Mouse (Mus musculus) heart, postnatal 0 days (tissue): ENCODE results near the gene Med20. TPM values are rescaled to one million over a fixed set of nuclear protein-coding genes. Genes with fewer than 3 reads are reported as not detected.
"Not testable (repeated sequence)": the region's sequence is repeated elsewhere in the genome, so short reads cannot be mapped to it uniquely, and the experiment has no call there.

Experiments used
- ATAC-seq: fragments of 200-750 bp; cut with Nextera tagmentation; 2 replicates; pipeline ENCODE4 v1.8.0; 2017; ENCODE audit warnings: low read depth, moderate number of reproducible peaks, moderate library complexity; ENCODE audit not compliant: insufficient read depth
- DNase-seq: peaks from one replicate; pipeline ENCODE4 v3.0.0-alpha.2; 2016; ENCODE audit warnings: low spot score
- H3K27ac ChIP-seq: fragments of 300-500 bp; sonication (generic); 2 replicates; pipeline ENCODE4 v1.5.1; 2014; ENCODE audit warnings: low read depth, mild to moderate bottlenecking
- H3K27me3 ChIP-seq: fragments of 300-500 bp; sonication (generic); 2 replicates; pipeline ENCODE4 v1.6.1; 2014; ENCODE audit warnings: low read length, mixed read lengths; ENCODE audit not compliant: control insufficient read depth, insufficient read depth
- H3K36me3 ChIP-seq: fragments of 300-500 bp; sonication (generic); replicated peaks from 2 replicates; pipeline ENCODE4 v1.6.1; 2014; ENCODE audit warnings: low read length, mixed read lengths; ENCODE audit not compliant: control insufficient read depth, insufficient read depth
- H3K4me1 ChIP-seq: fragments of 300-500 bp; sonication (generic); 2 replicates; pipeline ENCODE4 v1.6.1; 2014; ENCODE audit warnings: antibody characterized with exemption; ENCODE audit not compliant: control insufficient read depth, insufficient read depth
- H3K4me2 ChIP-seq: fragments of 300-500 bp; sonication (generic); 2 replicates; pipeline ENCODE4 v1.6.1; 2014; ENCODE audit warnings: low read depth, mild to moderate bottlenecking, low read length, moderate library complexity
- H3K4me3 ChIP-seq: fragments of 300-500 bp; sonication (generic); 2 replicates; pipeline ENCODE4 v1.5.1; 2014; ENCODE audit warnings: low read depth, low read length
- H3K9ac ChIP-seq: fragments of 300-500 bp; sonication (generic); replicated peaks from 2 replicates; pipeline ENCODE4 v1.6.1; 2014; ENCODE audit warnings: low read depth, low read length, mixed read lengths
- H3K9me3 ChIP-seq: fragments of 300-500 bp; sonication (generic); replicated peaks from 2 replicates; pipeline ENCODE4 v1.6.1; 2016; ENCODE audit warnings: low read length; ENCODE audit not compliant: control insufficient read depth
- CTCF ChIP-seq: IDR thresholded peaks from 2 replicates; pipeline ENCODE4 v1.5.1; 2016; ENCODE audit warnings: antibody characterized with exemption, control low read depth, low read depth
- EP300 ChIP-seq: IDR thresholded peaks from 2 replicates; pipeline ENCODE4 v1.6.1; 2016; ENCODE audit warnings: antibody characterized with exemption, low read depth
- WGBS: fragments of 180-500 bp; shearing (Covaris S2); extraction: QIAGEN DNeasy Blood & Tissue Kit; methylation state at CpG from one replicate; pipeline ENCODE4 v1.1.7; 2014; 5-methylcytosine and 5-hydroxymethylcytosine counted together
- polyA plus RNA-seq: library from polyadenylated mRNA; unstranded; fragments of >200 nt; fragmentation: Nextera tagmentation; extraction: Ambion mirVana; gene quantifications from 2 replicates; pipeline ENCODE4 v1.2.1, GENCODE M21; 2015
- total RNA-seq: library from RNA; depleted of rRNA; stranded (reverse); fragments of >200 nt; gene quantifications from 2 replicates; pipeline ENCODE4 v1.2.3, GENCODE M21; 2014; ENCODE audit warnings: low replicate concordance

Gene Med20
- total and polyA plus RNA-seq, 2 experiments from 2014 or later: 21.8 to 26.5 TPM

DNA sequence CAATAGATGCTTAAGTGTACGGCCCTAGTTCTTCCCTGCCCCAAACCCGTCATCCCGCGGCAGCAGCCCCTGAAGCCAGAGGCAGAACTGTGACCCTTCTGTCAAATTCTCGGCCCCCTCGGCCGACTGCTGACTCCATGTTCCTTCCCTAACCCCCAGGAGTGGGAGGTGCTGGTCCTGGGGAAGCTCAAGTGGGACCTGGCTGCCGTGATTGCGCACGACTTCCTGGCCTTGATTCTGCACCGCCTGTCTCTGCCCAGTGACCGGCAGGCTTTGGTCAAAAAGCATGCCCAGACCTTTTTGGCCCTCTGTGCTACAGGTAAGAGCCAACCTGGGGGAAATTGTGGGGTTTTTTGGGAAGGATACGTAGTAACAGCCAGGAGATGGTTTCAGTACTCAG lies 14.1 kb upstream of the Med20 start:
- TF ChIP-seq EP300 (no peak), CTCF (no peak)
- Histone ChIP-seq H3K9ac (peak overlapping the region; percentile 85; the same call in 1 of the 2 replicates), H3K27ac (peak overlapping the region; percentile 94), H3K27me3 (no peaks in the 10 kb centered on the region), H3K9me3 (no peaks in the 10 kb centered on the region), H3K4me1 (peaks cover 33% of the 10 kb centered on the region), H3K36me3 (peaks cover 48% of the 10 kb centered on the region), H3K4me3 (peak overlapping the region; percentile 72; the same call in 1 of the 2 replicates), H3K4me2 (peak overlapping the region; percentile 92)
- ATAC-seq (no peak), DNase-seq (no peak)
- WGBS: 35% methylated on average over 13 of the region's 13 CpGs

- TF ChIP-seq EP300 (peak; percentile 40; the same call in 1 of the 2 replicates), CTCF (peak; percentile 68)
Observed at GRCm38 (mm10) chr17:47597838-47598579, 13.4 kb upstream of the Med20 start.

DNA sequence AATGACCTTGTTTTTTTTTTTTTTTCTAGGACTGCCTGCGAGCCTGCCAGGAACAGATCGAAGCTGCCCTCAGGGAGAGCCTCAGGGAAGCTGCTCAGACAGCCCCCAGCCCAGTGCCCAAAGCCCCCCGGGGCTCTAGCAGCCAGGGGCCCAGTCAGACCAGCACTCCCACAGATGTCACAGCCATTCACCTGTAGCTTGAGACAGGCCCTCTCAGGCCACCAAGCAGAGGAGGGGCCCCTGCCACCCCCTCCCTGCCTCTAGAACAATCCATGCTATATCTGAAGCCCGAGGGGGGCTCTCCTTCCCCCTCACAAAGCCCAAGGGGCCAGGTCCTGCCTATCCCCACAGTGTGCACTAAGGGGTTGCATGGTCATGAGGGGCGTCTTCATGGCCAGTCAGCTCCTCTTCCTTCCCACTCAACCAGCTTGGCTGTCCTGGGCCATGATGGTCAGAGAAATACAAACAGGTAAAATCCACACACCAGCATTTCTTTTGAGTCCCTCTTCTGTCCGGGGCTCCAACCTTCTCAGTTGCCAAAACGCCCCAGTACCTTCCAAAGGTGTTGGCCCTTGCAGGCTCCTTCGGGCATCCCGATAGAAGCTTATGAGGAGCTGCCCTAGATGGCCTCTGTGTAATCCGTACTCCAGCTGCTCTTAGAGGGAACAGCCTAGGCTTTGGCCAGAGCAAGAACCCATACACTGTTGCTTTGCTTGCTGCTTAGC lies 12.6 kb upstream of the Med20 start:
- not testable (repeated sequence) for H3K9me3 ChIP-seq, H3K4me2 ChIP-seq, H3K27me3 ChIP-seq, H3K4me3 ChIP-seq, ATAC-seq, DNase-seq, H3K9ac ChIP-seq
- 70% methylated on average over 10 of the region's 10 CpGs for WGBS
- H3K36me3 ChIP-seq: peaks cover 59% of the 10 kb centered on the region
- peaks cover 27% of the 10 kb centered on the region for H3K4me1 ChIP-seq
- peak overlapping the region; percentile 78 for H3K27ac ChIP-seq

More at GRCm38 (mm10) chr17:47597838-47598579, 13.4 kb upstream of the Med20 start:
- peak; percentile 76 for DNase-seq
- Histone ChIP-seq H3K27ac (peak overlapping the region; percentile 94), H3K36me3 (peaks cover 55% of the 10 kb centered on the region), H3K4me1 (peaks cover 27% of the 10 kb centered on the region), H3K9ac (peak overlapping the region; percentile 85; the same call in 1 of the 2 replicates), H3K4me3 (no peak overlapping the region), H3K9me3 (no peaks in the 10 kb centered on the region), H3K27me3 (no peaks in the 10 kb centered on the region), H3K4me2 (peak overlapping the region; percentile 92)
- ATAC-seq: peak; percentile 7; the same call in 1 of the 2 replicates
- 14% methylated on average over 10 of the region's 10 CpGs for WGBS

GRCm38 (mm10) chr17:47599511-47600297 lies 11.7 kb upstream of the Med20 start:
- DNase-seq: peak; percentile 34
- peaks cover 68% of the 10 kb centered on the region for H3K36me3 ChIP-seq

GRCm38 (mm10) chr17:47600601-47601388 lies 10.6 kb upstream of the Med20 start:
- DNase-seq (no peak), ATAC-seq (no peak)
- Histone ChIP-seq H3K4me1 (peaks cover 20% of the 10 kb centered on the region), H3K27me3 (no peaks in the 10 kb centered on the region), H3K27ac (peak overlapping the region; percentile 72), H3K36me3 (peaks cover 79% of the 10 kb centered on the region), H3K4me3 (no peak overlapping the region), H3K9me3 (no peaks in the 10 kb centered on the region), H3K9ac (no peak overlapping the region), H3K4me2 (no peak overlapping the region)
- 74% methylated on average over 13 of the region's 13 CpGs for WGBS
- TF ChIP-seq CTCF: no peak
- no peak for TF ChIP-seq EP300

More at GRCm38 (mm10) chr17:47599511-47600297, 11.7 kb upstream of the Med20 start:
- Histone ChIP-seq H3K27ac (peak overlapping the region; percentile 72), H3K4me3 (no peak overlapping the region), H3K4me2 (no peak overlapping the region), H3K4me1 (peaks cover 26% of the 10 kb centered on the region), H3K9ac (no peak overlapping the region), H3K27me3 (no peaks in the 10 kb centered on the region), H3K9me3 (no peaks in the 10 kb centered on the region)
- 58% methylated on average over 11 of the region's 11 CpGs for WGBS
- ATAC-seq: no peak
- TF ChIP-seq EP300 (no peak; the same call in 1 of the 2 replicates), CTCF (no peak)
